21 mouse cellular contexts compared by ENCODE assay signal in genomic region chr2:174665404-174665803, GRCm38 (mm10). TPM values are rescaled to one million over a fixed set of nuclear protein-coding genes. Genes with fewer than 3 reads are reported as not detected.
"Had no signal": no experiment of that assay in that cellular context is flagged by ENCODE, and none has a peak within 500 bp of the region (broad histone marks: within the 10 kb centered on the region; RNA-seq: fewer than 3 reads in every experiment).

No protein-coding gene starts in this region.

- H3K4me3 ChIP-seq: left cerebral cortex, adult 2 months; midbrain, embryonic 12.5 days; midbrain, embryonic 15.5 days; neural tube, embryonic 12.5 days; neural tube, embryonic 15.5 days; stomach, embryonic 15.5 days had no signal

- H3K27ac ChIP-seq: kidney, postnatal 0 days; left cerebral cortex, adult 2 months; liver, embryonic 14.5 days; macrophage; midbrain, embryonic 12.5 days; midbrain, embryonic 15.5 days; neural tube, embryonic 12.5 days; neural tube, embryonic 15.5 days; stomach, embryonic 15.5 days had no signal

- H3K27me3 ChIP-seq: midbrain, embryonic 12.5 days; midbrain, embryonic 15.5 days; neural tube, embryonic 12.5 days; neural tube, embryonic 15.5 days; stomach, embryonic 15.5 days had no signal

- H3K9ac ChIP-seq: liver, embryonic 14.5 days; liver, postnatal 0 days; lung, embryonic 14.5 days; midbrain, embryonic 12.5 days; midbrain, embryonic 15.5 days; neural tube, embryonic 12.5 days; neural tube, embryonic 15.5 days; stomach, embryonic 15.5 days had no signal

- H3K36me3 ChIP-seq: midbrain, embryonic 12.5 days; midbrain, embryonic 15.5 days; neural tube, embryonic 12.5 days; neural tube, embryonic 15.5 days; stomach, embryonic 15.5 days had no signal

- DNase-seq: kidney, adult 9 months; kidney, postnatal 36 days; layer of hippocampus, postnatal 36 days; liver, postnatal 0 days; lung, embryonic 14.5 days; retina, postnatal 1 day; right cerebral cortex, postnatal 25 days; spleen, adult 18-20 months; thymus, adult 2 months; thymus, postnatal 14 days; thymus, postnatal 4 days had no signal

- ATAC-seq: liver, postnatal 0 days; lung, postnatal 0 days; midbrain, embryonic 15.5 days had no signal

- H3K9me3 ChIP-seq: midbrain, embryonic 12.5 days; midbrain, embryonic 15.5 days; neural tube, embryonic 12.5 days; neural tube, embryonic 15.5 days; stomach, embryonic 15.5 days had no signal

- H3K4me1 ChIP-seq: midbrain, embryonic 12.5 days; midbrain, embryonic 15.5 days had no signal

- H3K4me2 ChIP-seq: lung, embryonic 14.5 days; midbrain, embryonic 12.5 days; midbrain, embryonic 15.5 days; neural tube, embryonic 12.5 days; neural tube, embryonic 15.5 days; stomach, embryonic 15.5 days had no signal

RNA-seq across cellular contexts. Expression of gene Zfp831, which starts 22.1 kb away (rescaled TPM):
- polyA plus RNA-seq: kidney, postnatal 0 days; lung, embryonic 14.5 days; lung, postnatal 0 days; midbrain, embryonic 15.5 days; neural tube, embryonic 12.5 days had no signal
